Mouse (Mus musculus) hindbrain, postnatal 0 days (tissue): ENCODE results near the gene Gm4894. TPM values are rescaled to one million over a fixed set of nuclear protein-coding genes. Genes with fewer than 3 reads are reported as not detected.

Source experiments
- ATAC-seq: fragments of 200-750 bp; cut with Nextera tagmentation; 2 replicates; pipeline ENCODE4 v1.8.0; 2017; ENCODE audit warnings: mild to moderate bottlenecking, moderate TSS enrichment, moderate library complexity
- DNase-seq: peaks from one replicate; pipeline ENCODE4 v3.0.0-alpha.2; 2015; ENCODE audit warnings: low spot score
- H3K27ac ChIP-seq: fragments of 300-500 bp; sonication (generic); 2 replicates; pipeline ENCODE4 v1.5.1; 2014; ENCODE audit warnings: mild to moderate bottlenecking
- H3K27me3 ChIP-seq: fragments of 300-500 bp; sonication (generic); 2 replicates; pipeline ENCODE4 v1.6.1; 2014; ENCODE audit warnings: low read length, mixed read lengths; ENCODE audit not compliant: insufficient read depth
- H3K36me3 ChIP-seq: fragments of 300-500 bp; sonication (generic); 2 replicates; pipeline ENCODE4 v1.6.1; 2014; ENCODE audit warnings: low read length, mixed read lengths; ENCODE audit not compliant: insufficient read depth
- H3K4me1 ChIP-seq: fragments of 300-500 bp; sonication (generic); 2 replicates; pipeline ENCODE4 v1.6.1; 2014; ENCODE audit warnings: antibody characterized with exemption, low read length, mixed read lengths; ENCODE audit not compliant: insufficient read depth
- H3K4me2 ChIP-seq: fragments of 300-500 bp; sonication (generic); 2 replicates; pipeline ENCODE4 v1.6.1; 2014; ENCODE audit warnings: low read depth, mild to moderate bottlenecking, low read length, moderate library complexity, mixed read lengths
- H3K4me3 ChIP-seq: fragments of 300-500 bp; sonication (generic); 2 replicates; pipeline ENCODE4 v1.5.1; 2014; ENCODE audit warnings: low read length
- H3K9ac ChIP-seq: fragments of 300-500 bp; sonication (generic); replicated peaks from 2 replicates; pipeline ENCODE4 v1.6.1; 2014; ENCODE audit warnings: mild to moderate bottlenecking, low read length, moderate library complexity, mixed read lengths
- H3K9me3 ChIP-seq: fragments of 300-500 bp; sonication (generic); 2 replicates; pipeline ENCODE4 v1.6.1; 2016; ENCODE audit warnings: low read length, mixed read lengths
- CTCF ChIP-seq: IDR thresholded peaks from 2 replicates; pipeline ENCODE4 v1.5.1; 2016; ENCODE audit warnings: antibody characterized with exemption, control low read depth, low read depth
- WGBS: fragments of 180-500 bp; shearing (Covaris S2); extraction: QIAGEN DNeasy Blood & Tissue Kit; methylation state at CpG from one replicate; pipeline ENCODE4 v1.1.7; 2014; 5-methylcytosine and 5-hydroxymethylcytosine counted together
- polyA plus RNA-seq: library from polyadenylated mRNA; unstranded; fragments of >200 nt; fragmentation: Nextera tagmentation; extraction: Ambion mirVana; gene quantifications from 2 replicates; pipeline ENCODE4 v1.2.1, GENCODE M21; 2015
- total RNA-seq: library from RNA; depleted of rRNA; stranded (reverse); fragments of >200 nt; gene quantifications from 2 replicates; pipeline ENCODE4 v1.2.3, GENCODE M21; 2014; rRNA removed

Gm4894 gene
- total and polyA plus RNA-seq, 2 experiments from 2014 or later, result not detected

DNA sequence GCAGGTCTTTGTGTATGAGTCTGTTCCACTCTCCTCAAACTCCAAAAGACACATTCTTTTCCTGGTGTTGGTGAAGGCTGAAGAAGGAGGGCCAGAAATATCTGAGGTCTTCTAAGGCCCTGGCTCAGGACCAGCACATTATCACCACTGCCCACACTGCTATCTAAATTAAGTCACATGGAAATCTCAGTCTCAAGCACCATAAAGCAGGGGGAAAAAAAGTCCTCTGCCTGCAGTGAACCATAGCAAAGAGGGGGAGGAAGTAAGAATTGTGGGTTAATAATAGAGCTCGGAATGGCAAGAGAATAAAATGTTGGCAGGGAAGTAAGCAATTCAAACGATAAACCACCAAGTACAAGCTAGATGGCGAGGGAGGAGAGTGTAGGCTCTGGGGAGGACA lies 57.2 kb downstream of the Gm4894 start:
- Histone ChIP-seq H3K36me3 (no peaks in the 10 kb centered on the region), H3K27me3 (no peaks in the 10 kb centered on the region), H3K4me3 (no peak overlapping the region), H3K27ac (no peak overlapping the region), H3K4me1 (no peaks in the 10 kb centered on the region), H3K4me2 (no peak overlapping the region), H3K9me3 (no peaks in the 10 kb centered on the region), H3K9ac (no peak overlapping the region)
- ATAC-seq (no peak), DNase-seq (no peak)
- TF ChIP-seq CTCF, result no peak
- WGBS, result 61% methylated on average over 3 of the region's 3 CpGs

DNA sequence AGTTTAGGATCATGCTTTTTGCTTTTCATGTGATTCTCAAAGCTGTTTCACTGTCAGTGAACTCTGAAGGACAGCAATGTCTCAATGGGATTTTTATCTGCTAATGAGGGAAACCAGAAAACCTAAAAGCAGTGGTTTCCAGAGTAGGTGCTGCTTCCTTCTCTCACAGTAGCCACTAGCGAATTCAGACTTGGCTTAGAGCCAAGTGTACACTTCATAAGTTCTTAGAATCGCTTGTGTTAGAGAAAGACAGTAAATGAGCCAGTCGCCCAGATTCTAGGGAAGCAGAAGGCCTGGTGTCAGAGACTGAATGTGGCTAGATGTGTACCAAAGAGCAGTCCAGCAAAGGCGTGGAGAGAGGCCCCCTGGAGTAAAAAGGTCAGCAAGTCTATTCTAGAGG lies 60.5 kb downstream of the Gm4894 start:
- no peaks in the 10 kb centered on the region for H3K36me3 ChIP-seq
- ATAC-seq, result no peak
- no peak overlapping the region for H3K4me2 ChIP-seq
- no peak for TF ChIP-seq CTCF
- no peak overlapping the region for H3K4me3 ChIP-seq
- H3K9me3 ChIP-seq, result no peaks in the 10 kb centered on the region
- no peak overlapping the region for H3K9ac ChIP-seq
- no peaks in the 10 kb centered on the region for H3K4me1 ChIP-seq
- no peaks in the 10 kb centered on the region for H3K27me3 ChIP-seq
- H3K27ac ChIP-seq, result no peak overlapping the region
- DNase-seq, result peak; percentile 36
- WGBS, result 44% methylated on average over 4 of the region's 4 CpGs

DNA sequence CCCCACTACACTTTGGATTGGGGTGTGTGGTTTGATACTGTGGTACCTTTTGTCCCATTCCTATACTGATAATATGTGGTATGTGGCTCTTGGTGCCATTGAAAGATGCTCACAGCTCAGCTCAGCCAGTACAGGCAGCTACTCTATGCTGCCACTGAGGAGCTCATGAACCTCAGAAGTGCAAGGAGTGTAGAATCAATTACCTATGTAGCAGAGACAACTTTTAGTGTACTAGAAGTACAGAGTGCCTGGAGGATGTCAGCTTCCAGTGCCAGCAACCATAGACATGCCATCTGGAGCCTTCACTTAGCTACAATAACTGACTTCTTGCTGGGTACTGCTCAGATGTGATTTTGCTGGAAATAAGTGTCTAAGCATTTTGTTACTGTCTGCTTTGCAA lies 68.3 kb downstream of the Gm4894 start:
- Histone ChIP-seq H3K4me1 (no peaks in the 10 kb centered on the region), H3K9me3 (no peaks in the 10 kb centered on the region), H3K4me3 (no peak overlapping the region), H3K9ac (no peak overlapping the region), H3K27me3 (no peaks in the 10 kb centered on the region), H3K27ac (no peak overlapping the region), H3K36me3 (no peaks in the 10 kb centered on the region), H3K4me2 (no peak overlapping the region)
- ATAC-seq, result no peak
- no peak for TF ChIP-seq CTCF
- DNase-seq, result no peak

Other genes with a start within 250 kb of the Gm4894 start
- gene Zw10, start 194.9 kb upstream of the Gm4894 start, total RNA-seq, result 13.0 and 15.6 TPM in 2 replicates
- gene Zw10, start 194.9 kb upstream of the Gm4894 start, polyA plus RNA-seq, result 17.6 and 18.7 TPM in 2 replicates
- 0.25 and 1.5 TPM in 2 replicates for gene Tmprss5, start 169.3 kb upstream of the Gm4894 start, total RNA-seq
- gene Tmprss5, start 169.3 kb upstream of the Gm4894 start, polyA plus RNA-seq, result 0.86 and 0.98 TPM in 2 replicates
- gene Drd2, start 90.1 kb downstream of the Gm4894 start, total RNA-seq, result 8.2 and 8.4 TPM in 2 replicates
- 4.4 and 4.9 TPM in 2 replicates for gene Drd2, start 90.1 kb downstream of the Gm4894 start, polyA plus RNA-seq
- gene Ankk1, start 176.5 kb downstream of the Gm4894 start, total RNA-seq, result 0.10 and 0.18 TPM in 2 replicates
- not detected in 2 replicates for gene Ankk1, start 176.5 kb downstream of the Gm4894 start, polyA plus RNA-seq
- gene Ttc12, start 235.7 kb downstream of the Gm4894 start, total RNA-seq, result 1.0 and 1.5 TPM in 2 replicates
- gene Ttc12, start 235.7 kb downstream of the Gm4894 start, polyA plus RNA-seq, result 1.9 and 2.0 TPM in 2 replicates